Mouse (Mus musculus): ENCODE results near the gene Mif. TPM values are rescaled to one million over a fixed set of nuclear protein-coding genes. Genes with fewer than 3 reads are reported as not detected.
A peak's percentile ranks its signal among the peaks of the same experiment; 100 is the strongest.
"Not testable (repeated sequence)": the region's sequence is repeated elsewhere in the genome, so short reads cannot be mapped to it uniquely, and the experiment has no call there.

The Mif gene
- polyA plus RNA-seq, 1 experiment from 2014 or later, result 1,880 TPM

DNA sequence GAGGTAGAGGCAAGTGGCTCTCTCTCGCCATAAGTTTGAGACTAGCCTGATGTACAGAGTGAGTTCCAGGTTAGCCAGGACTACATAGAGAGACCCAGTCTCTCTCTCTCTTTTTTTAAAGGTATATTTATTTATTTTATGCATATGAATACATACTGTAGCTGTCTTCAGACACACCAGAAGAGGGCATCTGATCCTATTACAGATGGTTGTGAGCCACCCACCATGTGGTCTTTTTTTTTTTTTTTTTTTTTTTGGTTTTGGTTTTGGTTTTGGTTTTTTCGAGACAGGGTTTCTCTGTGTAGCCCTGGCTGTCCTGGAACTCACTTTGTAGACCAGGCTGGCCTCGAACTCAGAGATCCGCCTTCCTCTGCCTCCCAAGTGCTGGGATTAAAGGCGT is 27.5 kb upstream of the Mif start:
- H3K4me3 ChIP-seq (replicated peaks); H3K4me2 ChIP-seq; ATAC-seq (ENCODE audit: low FRiP score); H3K27me3 ChIP-seq (replicated peaks); H3K4me1 ChIP-seq; H3K27ac ChIP-seq (replicated peaks); H3K9ac ChIP-seq (replicated peaks); H3K36me3 ChIP-seq; H3K9me3 ChIP-seq (replicated peaks): not testable (repeated sequence)
- WGBS, result 93% methylated on average over 5 of the region's 5 CpGs

- H3K4me3 ChIP-seq (replicated peaks), result no peak overlapping the region
- no peak overlapping the region for H3K9ac ChIP-seq (replicated peaks)
- peaks cover 9% of the 10 kb centered on the region for H3K4me1 ChIP-seq
- no peaks in the 10 kb centered on the region for H3K9me3 ChIP-seq (replicated peaks)
- no peaks in the 10 kb centered on the region for H3K27me3 ChIP-seq (replicated peaks)
- no peak overlapping the region for H3K4me2 ChIP-seq
- H3K36me3 ChIP-seq, result no peaks in the 10 kb centered on the region
- no peak overlapping the region for H3K27ac ChIP-seq (replicated peaks)
- no peak for ATAC-seq (ENCODE audit: low FRiP score)
- WGBS, result 97% methylated on average over 8 of the region's 8 CpGs
Observed at GRCm38 (mm10) chr10:75884742-75885141, 24.7 kb upstream of the Mif start.

DNA sequence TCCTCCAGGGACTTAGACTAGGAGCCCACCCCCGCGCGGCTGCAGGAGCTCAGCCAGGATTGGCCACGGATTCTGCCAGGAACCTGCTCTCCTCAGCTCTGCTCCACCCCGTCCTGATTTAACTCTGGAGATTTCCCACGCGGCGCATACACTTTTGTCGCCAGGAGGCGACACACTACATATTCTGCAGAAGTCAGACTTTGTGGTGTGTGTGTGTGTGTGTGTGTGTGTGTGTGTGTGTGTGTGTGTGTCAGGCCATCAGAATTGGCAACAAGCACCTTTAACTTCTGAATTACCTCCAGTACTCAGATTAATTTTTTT is 23.2 kb upstream of the Mif start:
- peaks cover 9% of the 10 kb centered on the region for H3K4me1 ChIP-seq
- peak overlapping the region; percentile 43 for H3K4me2 ChIP-seq
- ATAC-seq (ENCODE audit: low FRiP score), result no peak
- H3K4me3 ChIP-seq (replicated peaks), result no peak overlapping the region; the same call in 1 of the 2 replicates
- no peaks in the 10 kb centered on the region for H3K36me3 ChIP-seq
- no peaks in the 10 kb centered on the region for H3K27me3 ChIP-seq (replicated peaks)
- 0 out of 2 replicates have a peak overlapping the region, but pooled peaks have one; percentile 18 for H3K27ac ChIP-seq (replicated peaks)
- 1% methylated on average over 10 of the region's 10 CpGs for WGBS
- no peak overlapping the region for H3K9ac ChIP-seq (replicated peaks)
- no peaks in the 10 kb centered on the region for H3K9me3 ChIP-seq (replicated peaks)

- 0 out of 2 replicates have a peak, but pooled peaks have one; percentile 49 for ATAC-seq (ENCODE audit: low FRiP score)
- 0 out of 2 replicates have a peak overlapping the region, but pooled peaks have one; percentile 18 for H3K27ac ChIP-seq (replicated peaks)
- no peaks in the 10 kb centered on the region for H3K9me3 ChIP-seq (replicated peaks)
- H3K4me1 ChIP-seq, result peaks cover 9% of the 10 kb centered on the region
- 8% methylated on average over 15 of the region's 15 CpGs for WGBS
- H3K36me3 ChIP-seq, result no peaks in the 10 kb centered on the region
- no peaks in the 10 kb centered on the region for H3K27me3 ChIP-seq (replicated peaks)
- H3K9ac ChIP-seq (replicated peaks), result no peak overlapping the region
- H3K4me2 ChIP-seq, result peak overlapping the region; percentile 43
- no peak overlapping the region; the same call in 1 of the 2 replicates for H3K4me3 ChIP-seq (replicated peaks)
Observed at GRCm38 (mm10) chr10:75882433-75883231, 22.6 kb upstream of the Mif start.

- H3K27me3 ChIP-seq (replicated peaks), result no peaks in the 10 kb centered on the region
- WGBS, result 22% methylated on average over 20 of the region's 20 CpGs
Observed at GRCm38 (mm10) chr10:75881578-75882432, 21.8 kb upstream of the Mif start.

DNA sequence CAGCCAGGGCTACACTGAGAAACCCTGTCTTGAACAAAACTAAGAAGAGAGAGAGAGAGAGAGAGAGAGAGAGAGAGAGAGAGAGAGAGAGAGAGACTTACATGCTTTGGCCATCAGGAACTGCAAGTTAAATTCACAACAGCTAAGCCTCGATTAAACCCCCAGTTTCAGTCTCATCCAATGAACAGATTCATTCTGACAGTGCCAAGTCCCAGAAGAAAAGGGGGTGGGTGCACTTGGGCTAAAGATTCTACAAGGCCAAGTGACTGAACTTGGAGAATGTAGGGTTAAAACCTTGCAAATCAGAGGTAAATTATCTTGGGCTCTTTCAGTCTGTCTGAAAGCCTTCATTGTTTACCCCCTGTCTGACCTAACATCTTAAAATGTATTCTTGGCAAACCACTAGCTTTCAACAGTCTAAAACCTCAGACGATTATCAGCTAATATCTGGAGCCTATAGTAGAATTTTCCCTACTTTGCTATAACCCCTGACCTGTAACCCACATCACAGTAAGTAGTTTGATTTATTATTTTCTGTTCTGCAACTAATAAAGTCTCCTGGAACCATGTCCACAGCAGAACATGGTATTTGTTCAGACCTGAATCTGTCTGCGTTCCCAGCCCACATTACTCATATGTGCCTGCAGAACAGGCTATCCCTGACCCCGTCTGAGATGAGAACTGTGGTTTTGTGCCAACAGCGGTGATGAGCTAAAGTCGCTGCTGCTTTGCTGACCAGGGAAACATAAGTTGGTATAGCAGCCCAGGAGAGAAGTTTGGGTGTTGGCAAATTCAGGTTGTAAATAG is 20.9 kb upstream of the Mif start:
- Histone ChIP-seq H3K36me3 (no peaks in the 10 kb centered on the region), H3K27me3 (replicated peaks) (no peaks in the 10 kb centered on the region), H3K4me2 (no peak overlapping the region), H3K9ac (replicated peaks) (no peak overlapping the region), H3K4me3 (replicated peaks) (no peak overlapping the region), H3K27ac (replicated peaks) (no peak overlapping the region), H3K9me3 (replicated peaks) (no peaks in the 10 kb centered on the region), H3K4me1 (peaks cover 9% of the 10 kb centered on the region)
- 59% methylated on average over 6 of the region's 6 CpGs for WGBS
- ATAC-seq (ENCODE audit: low FRiP score), result no peak

More at GRCm38 (mm10) chr10:75881578-75882432, 21.8 kb upstream of the Mif start:
- no peak overlapping the region for H3K4me2 ChIP-seq
- no peak overlapping the region for H3K27ac ChIP-seq (replicated peaks)
- no peaks in the 10 kb centered on the region for H3K36me3 ChIP-seq
- H3K4me1 ChIP-seq, result peaks cover 9% of the 10 kb centered on the region
- ATAC-seq (ENCODE audit: low FRiP score), result 0 out of 2 replicates have a peak, but pooled peaks have one; percentile 17
- H3K9ac ChIP-seq (replicated peaks), result no peak overlapping the region
- no peaks in the 10 kb centered on the region for H3K9me3 ChIP-seq (replicated peaks)
- no peak overlapping the region for H3K4me3 ChIP-seq (replicated peaks)

GRCm38 (mm10) chr10:75880351-75880750 is 20.3 kb upstream of the Mif start:
- no peaks in the 10 kb centered on the region for H3K9me3 ChIP-seq (replicated peaks)
- H3K4me3 ChIP-seq (replicated peaks), result no peak overlapping the region
- H3K36me3 ChIP-seq, result no peaks in the 10 kb centered on the region
- no peak overlapping the region for H3K9ac ChIP-seq (replicated peaks)
- H3K27ac ChIP-seq (replicated peaks), result no peak overlapping the region
- no peak for ATAC-seq (ENCODE audit: low FRiP score)
- peaks cover 9% of the 10 kb centered on the region for H3K4me1 ChIP-seq
- H3K27me3 ChIP-seq (replicated peaks), result no peaks in the 10 kb centered on the region
- WGBS, result 94% methylated on average over 10 of the region's 10 CpGs
- no peak overlapping the region for H3K4me2 ChIP-seq

DNA sequence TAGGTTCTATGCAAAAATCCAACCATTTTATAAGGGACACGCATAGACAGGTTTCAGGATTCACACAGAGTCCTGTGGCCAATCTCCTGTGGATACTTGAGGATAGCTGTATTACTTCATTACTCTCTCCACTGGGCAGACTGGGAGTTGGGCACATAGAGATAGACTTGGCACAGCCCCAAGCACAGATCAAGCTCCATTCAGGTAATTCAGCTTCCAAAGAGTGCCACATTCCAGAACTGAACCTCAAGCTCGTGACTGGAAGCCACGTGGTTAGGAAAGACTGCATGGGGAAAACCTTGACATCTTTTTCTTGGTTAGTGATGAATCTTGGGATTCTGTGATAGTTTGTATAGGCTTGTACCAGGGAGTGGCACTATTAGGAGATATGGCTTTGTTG is 18.8 kb upstream of the Mif start:
- Histone ChIP-seq H3K9me3 (replicated peaks) (no peaks in the 10 kb centered on the region), H3K27ac (replicated peaks) (no peak overlapping the region), H3K4me3 (replicated peaks) (no peak overlapping the region), H3K4me1 (peaks cover 11% of the 10 kb centered on the region), H3K9ac (replicated peaks) (no peak overlapping the region), H3K4me2 (no peak overlapping the region), H3K36me3 (no peaks in the 10 kb centered on the region), H3K27me3 (replicated peaks) (no peaks in the 10 kb centered on the region)
- 95% methylated on average over 3 of the region's 3 CpGs for WGBS
- ATAC-seq (ENCODE audit: low FRiP score), result no peak

DNA sequence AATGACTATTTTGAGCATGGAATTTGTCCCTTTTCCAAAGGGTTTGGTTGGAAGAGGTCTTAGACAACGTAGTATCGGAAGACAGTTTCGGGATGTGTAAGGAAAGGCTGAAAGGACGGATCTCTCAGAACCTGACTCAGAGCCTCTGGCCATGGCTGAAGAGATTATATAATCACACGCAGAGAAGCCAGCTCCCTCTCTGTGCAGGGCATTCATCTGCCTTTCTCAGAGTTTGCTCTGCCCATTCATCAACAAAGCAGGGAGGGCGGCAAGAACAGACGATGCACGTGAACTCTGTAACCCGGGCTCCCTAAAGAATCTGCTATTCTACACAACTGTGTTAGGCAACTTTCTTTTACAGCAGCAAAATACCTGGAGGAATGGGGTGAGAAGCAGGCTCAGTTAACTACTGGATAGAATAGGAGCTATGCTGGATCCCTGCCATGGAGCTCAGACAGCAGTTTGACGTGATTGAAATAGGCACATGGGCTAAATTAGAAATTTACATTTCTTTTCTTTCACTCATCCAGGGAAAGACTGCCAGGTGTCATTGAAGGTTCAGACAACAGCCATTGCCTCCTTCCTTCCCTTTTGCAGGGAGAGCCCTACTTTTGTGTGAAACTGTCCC is 13.6 kb upstream of the Mif start:
- 0 out of 2 replicates have a peak, but pooled peaks have one; percentile 4 for ATAC-seq (ENCODE audit: low FRiP score)
- H3K9ac ChIP-seq (replicated peaks), result peak overlapping the region; percentile 42
- no peaks in the 10 kb centered on the region for H3K36me3 ChIP-seq
- H3K4me1 ChIP-seq, result peaks cover 15% of the 10 kb centered on the region
- H3K4me3 ChIP-seq (replicated peaks), result peak overlapping the region; percentile 40
- no peaks in the 10 kb centered on the region for H3K9me3 ChIP-seq (replicated peaks)
- 11% methylated on average over 10 of the region's 10 CpGs for WGBS
- H3K27ac ChIP-seq (replicated peaks), result peak overlapping the region; percentile 86
- H3K27me3 ChIP-seq (replicated peaks), result no peaks in the 10 kb centered on the region
- H3K4me2 ChIP-seq, result peak overlapping the region; percentile 63

GRCm38 (mm10) chr10:75872915-75873542 is 13.0 kb upstream of the Mif start:
- Histone ChIP-seq H3K9ac (replicated peaks) (peak overlapping the region; percentile 48), H3K9me3 (replicated peaks) (no peaks in the 10 kb centered on the region), H3K36me3 (no peaks in the 10 kb centered on the region), H3K4me3 (replicated peaks) (peak overlapping the region; percentile 40), H3K27me3 (replicated peaks) (no peaks in the 10 kb centered on the region), H3K4me1 (peaks cover 15% of the 10 kb centered on the region), H3K27ac (replicated peaks) (peak overlapping the region; percentile 86), H3K4me2 (peak overlapping the region; percentile 63)
- peak; percentile 97 for ATAC-seq (ENCODE audit: low FRiP score)
- WGBS, result 1% methylated on average over 11 of the region's 11 CpGs
